Mouse (Mus musculus) monocyte, adult 5-6 weeks (primary cell): Measurements from ENCODE around the gene Aff4. TPM values are rescaled to one million over a fixed set of nuclear protein-coding genes. Genes with fewer than 3 reads are reported as not detected.
A peak's percentile ranks its signal among the peaks of the same experiment; 100 is the strongest.
"Not testable (repeated sequence)": the region's sequence is repeated elsewhere in the genome, so short reads cannot be mapped to it uniquely, and the experiment has no call there.

Source experiments
- ATAC-seq: fragments of 153-309, 156-312 bp; replicated peaks from 2 replicates; pipeline ENCODE4 v1.8.0; 2017; ENCODE audit warnings: mild to moderate bottlenecking; ENCODE audit not compliant: low TSS enrichment, insufficient number of reproducible peaks, severe bottlenecking, poor library complexity, low FRiP score
- total RNA-seq: library from RNA; stranded (forward); fragments of 200-1000, 200-491, 200-594 nt; gene quantifications from 3 replicates; pipeline ENCODE4 v1.2.3, GENCODE M21; 2017

Gene Aff4
- total RNA-seq, 1 experiment from 2014 or later, result 73.5 TPM

- ATAC-seq, result no peak
Measured at GRCm38 (mm10) chr11:53423036-53423435, 72.4 kb downstream of the Aff4 start, which contains the start of gene Leap2. Gene Leap2, minus strand, starts transcription at chr11:53423170.

GRCm38 (mm10) chr11:53424826-53425225, 74.2 kb downstream of the Aff4 start:
- ATAC-seq, result no peak

- no peak for ATAC-seq
Measured at GRCm38 (mm10) chr11:53425251-53425650, 74.6 kb downstream of the Aff4 start.

- ATAC-seq, result no peak
Measured at GRCm38 (mm10) chr11:53425711-53426255, 75.2 kb downstream of the Aff4 start.

- not testable (repeated sequence) for ATAC-seq
Measured at GRCm38 (mm10) chr11:53426914-53427313, 76.3 kb downstream of the Aff4 start.

GRCm38 (mm10) chr11:53427993-53428715, 77.5 kb downstream of the Aff4 start:
- no peak for ATAC-seq

- no peak for ATAC-seq
Measured at GRCm38 (mm10) chr11:53428716-53429057, 78.1 kb downstream of the Aff4 start.

- no peak for ATAC-seq
Measured at GRCm38 (mm10) chr11:53429182-53429581, 78.5 kb downstream of the Aff4 start.

- ATAC-seq, result peak; percentile 4; the same call in 1 of the 2 replicates
Measured at GRCm38 (mm10) chr11:53430300-53430669, 79.7 kb downstream of the Aff4 start.

- ATAC-seq, result peak; percentile 93
Measured at GRCm38 (mm10) chr11:53430670-53431346, 80.2 kb downstream of the Aff4 start, which contains the start of the genes Uqcrq and Gdf9. Gene Uqcrq, minus strand, starts transcription at chr11:53430831. Gene Gdf9, plus strand, starts transcription at chr11:53431023.

GRCm38 (mm10) chr11:53431347-53432056, 80.9 kb downstream of the Aff4 start:
- no peak for ATAC-seq

- no peak for ATAC-seq
Measured at GRCm38 (mm10) chr11:53433057-53433456, 82.4 kb downstream of the Aff4 start.

- ATAC-seq, result no peak
Measured at GRCm38 (mm10) chr11:53435504-53435903, 84.9 kb downstream of the Aff4 start.

GRCm38 (mm10) chr11:53436338-53436737, 85.7 kb downstream of the Aff4 start:
- no peak for ATAC-seq

GRCm38 (mm10) chr11:53441921-53442320, 91.3 kb downstream of the Aff4 start:
- no peak for ATAC-seq

- no peak for ATAC-seq
Measured at GRCm38 (mm10) chr11:53443861-53444260, 93.2 kb downstream of the Aff4 start.

GRCm38 (mm10) chr11:53445562-53445961, 94.9 kb downstream of the Aff4 start:
- no peak for ATAC-seq

- ATAC-seq, result no peak
Measured at GRCm38 (mm10) chr11:53446183-53446582, 95.5 kb downstream of the Aff4 start.

GRCm38 (mm10) chr11:53447996-53448395, 97.4 kb downstream of the Aff4 start:
- no peak for ATAC-seq
